Mouse (Mus musculus) urinary bladder, postnatal 0 days (tissue): Measurements from ENCODE around the gene Upb1. TPM values are rescaled to one million over a fixed set of nuclear protein-coding genes. Genes with fewer than 3 reads are reported as not detected.

ENCODE experiments used
- polyA plus RNA-seq: library from polyadenylated mRNA; unstranded; fragments of >200 nt; fragmentation: Nextera tagmentation; extraction: Ambion mirVana; gene quantifications from 2 replicates; pipeline ENCODE4 v1.2.1, GENCODE M21; 2015

Gene Upb1
- 0.18 and 0.22 TPM in 2 replicates for polyA plus RNA-seq

DNA sequence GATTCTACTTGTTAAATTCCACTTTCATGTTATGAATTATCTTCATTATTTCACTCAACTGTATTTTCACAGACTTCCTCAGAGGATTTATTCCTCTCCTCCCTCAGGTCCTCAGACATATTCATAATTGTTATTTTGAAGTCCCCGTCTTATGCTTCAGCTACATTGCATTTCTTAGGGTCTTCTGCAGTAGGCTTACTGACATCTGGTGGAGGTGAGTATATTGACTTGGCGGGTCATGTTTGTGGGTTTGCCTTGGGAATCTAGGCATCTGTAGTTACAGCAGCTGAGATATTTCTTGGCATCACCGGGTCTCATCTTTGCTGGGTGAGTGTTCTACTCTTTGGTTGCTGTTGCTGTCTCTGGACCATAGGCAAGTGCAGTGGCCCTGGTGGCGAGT, at the start of gene Upb1:
Gene Upb1, plus strand, starts transcription at position 158 of the 400 bp plus-strand sequence.

Other genes with a start within 250 kb of the Upb1 start
- 16.5 and 20.0 TPM in 2 replicates for gene Specc1l, start 189.0 kb upstream of the Upb1 start, polyA plus RNA-seq
- 1.3 and 1.4 TPM in 2 replicates for gene Adora2a, start 84.2 kb upstream of the Upb1 start, polyA plus RNA-seq
- 80.1 and 83.1 TPM in 2 replicates for gene Snrpd3, start 116.4 kb downstream of the Upb1 start, polyA plus RNA-seq
- gene Gucd1, start 116.9 kb downstream of the Upb1 start, polyA plus RNA-seq = 19.7 and 21.3 TPM in 2 replicates
- 3.7 and 5.4 TPM in 2 replicates for gene Lrrc75b, start 159.2 kb downstream of the Upb1 start, polyA plus RNA-seq
- 0.36 TPM in 1 of 2 replicates, not detected in the other for gene Ggt1, start 160.5 kb downstream of the Upb1 start, polyA plus RNA-seq
- 1.2 and 1.9 TPM in 2 replicates for gene Ggt5, start 188.2 kb downstream of the Upb1 start, polyA plus RNA-seq
- 79.5 and 108 TPM in 2 replicates for gene Susd2, start 242.9 kb downstream of the Upb1 start, polyA plus RNA-seq